Mouse (Mus musculus) limb, embryonic 14.5 days (tissue): Measurements from ENCODE around the gene Myo3b. TPM values are rescaled to one million over a fixed set of nuclear protein-coding genes. Genes with fewer than 3 reads are reported as not detected.

Source experiments
- ATAC-seq: fragments of 200-750 bp; cut with Nextera tagmentation; 2 replicates; pipeline ENCODE4 v1.8.0; 2017; ENCODE audit warnings: low read depth, moderate number of reproducible peaks, moderate TSS enrichment; ENCODE audit not compliant: low FRiP score
- DNase-seq: peaks from one replicate; pipeline ENCODE4 v3.0.0-alpha.2; 2015; ENCODE audit warnings: low spot score
- H3K27ac ChIP-seq: fragments of 300-500 bp; sonication (generic); replicated peaks from 2 replicates; pipeline ENCODE4 v1.5.1; 2014; ENCODE audit warnings: low read depth, mild to moderate bottlenecking, low read length, moderate library complexity, mixed read lengths
- H3K27me3 ChIP-seq: fragments of 300-500 bp; sonication (generic); 2 replicates; pipeline ENCODE4 v1.6.1; 2014; ENCODE audit warnings: low read length, mixed read lengths; ENCODE audit not compliant: control insufficient read depth, insufficient read depth
- H3K36me3 ChIP-seq: fragments of 300-500 bp; sonication (generic); 2 replicates; pipeline ENCODE4 v1.6.1; 2014; ENCODE audit warnings: mild to moderate bottlenecking, low read length, moderate library complexity, mixed read lengths; ENCODE audit not compliant: control insufficient read depth, insufficient read depth
- H3K4me1 ChIP-seq: fragments of 300-500 bp; sonication (generic); 2 replicates; pipeline ENCODE4 v1.6.1; 2014; ENCODE audit warnings: antibody characterized with exemption, low read length, mixed read lengths; ENCODE audit not compliant: control insufficient read depth, insufficient read depth
- H3K4me2 ChIP-seq: fragments of 300-500 bp; sonication (generic); replicated peaks from 2 replicates; pipeline ENCODE4 v1.6.1; 2014; ENCODE audit warnings: low read depth, mild to moderate bottlenecking, low read length, moderate library complexity; ENCODE audit not compliant: severe bottlenecking
- H3K4me3 ChIP-seq: fragments of 300-500 bp; sonication (generic); replicated peaks from 2 replicates; pipeline ENCODE4 v1.5.1; 2014; ENCODE audit warnings: low read length
- H3K9ac ChIP-seq: fragments of 300-500 bp; sonication (generic); 2 replicates; pipeline ENCODE4 v1.6.1; 2014; ENCODE audit warnings: mild to moderate bottlenecking, low read depth, low read length, moderate library complexity; ENCODE audit not compliant: severe bottlenecking
- H3K9me3 ChIP-seq: fragments of 300-500 bp; sonication (generic); 2 replicates; pipeline ENCODE4 v1.6.1; 2016; ENCODE audit warnings: low read length; ENCODE audit not compliant: control insufficient read depth
- POLR2A ChIP-seq: fragments of 200-500 bp; IDR thresholded peaks from 2 replicates; pipeline ENCODE4 v1.8.0; 2012; ENCODE audit warnings: inconsistent platforms, mild to moderate bottlenecking, moderate library complexity, borderline replicate concordance; ENCODE audit not compliant: insufficient read depth, insufficient read length; ENCODE audit errors: extremely low read depth
- WGBS: fragments of 180-500 bp; shearing (Covaris S2); extraction: QIAGEN DNeasy Blood & Tissue Kit; methylation state at CpG from one replicate; pipeline ENCODE4 v1.1.7; 2014; 5-methylcytosine and 5-hydroxymethylcytosine counted together
- polyA plus RNA-seq, 2 experiments: library from polyadenylated mRNA; depleted of rRNA in 1 of 2; stranded (reverse) in 1 of 2; unstranded in 1 of 2; fragments of >200 nt; fragmentation: Nextera tagmentation in 1 of 2; extraction: Ambion mirVana in 1 of 2; gene quantifications; 2 replicates each; pipeline versions ENCODE4 v1.2.1 to v1.2.3; 2012 to 2014

Myo3b gene
- polyA plus RNA-seq, 2 experiments = 0.04 TPM; not detected in 1

DNA sequence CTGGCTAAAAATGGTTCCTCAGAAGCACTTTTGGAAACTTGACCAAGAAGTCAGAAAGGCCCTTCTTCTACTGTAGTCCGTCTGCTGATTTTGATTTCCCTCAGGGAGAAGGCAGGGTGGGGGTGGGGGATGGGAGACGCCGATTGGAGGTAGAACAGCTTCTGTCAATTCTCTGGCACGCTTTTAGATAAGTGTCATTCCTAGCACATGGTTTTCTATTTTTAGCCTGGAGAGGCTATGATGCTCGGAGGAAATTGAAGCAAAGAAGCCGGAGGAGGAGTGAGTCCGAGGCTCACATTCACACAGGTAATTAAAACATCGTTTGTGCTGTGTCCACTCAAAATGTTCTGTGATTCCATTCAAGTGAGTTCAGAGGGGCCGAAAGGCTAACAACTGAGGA is 276.2 kb downstream of the Myo3b start:
- ATAC-seq = no peak
- TF ChIP-seq POLR2A = no peak
- H3K27ac ChIP-seq = no peak overlapping the region
- H3K27me3 ChIP-seq = no peaks in the 10 kb centered on the region
- H3K9me3 ChIP-seq = no peaks in the 10 kb centered on the region
- H3K4me3 ChIP-seq = no peak overlapping the region
- H3K4me1 ChIP-seq = 0 out of 2 replicates have a peak, but pooled peaks cover 3% of the 10 kb centered on the region
- no peak for DNase-seq
- H3K4me2 ChIP-seq = no peak overlapping the region
- 60% methylated on average over 9 of the region's 9 CpGs for WGBS
- H3K9ac ChIP-seq = no peak overlapping the region
- H3K36me3 ChIP-seq = no peaks in the 10 kb centered on the region

GRCm38 (mm10) chr2:70315734-70316133 is 276.8 kb downstream of the Myo3b start:
- Histone ChIP-seq H3K9me3 (no peaks in the 10 kb centered on the region), H3K27ac (no peak overlapping the region), H3K4me1 (0 out of 2 replicates have a peak, but pooled peaks cover 3% of the 10 kb centered on the region), H3K4me2 (no peak overlapping the region), H3K9ac (no peak overlapping the region), H3K36me3 (no peaks in the 10 kb centered on the region), H3K27me3 (no peaks in the 10 kb centered on the region), H3K4me3 (no peak overlapping the region)
- 75% methylated on average over 3 of the region's 3 CpGs for WGBS
- no peak for TF ChIP-seq POLR2A
- ATAC-seq (no peak), DNase-seq (no peak)

- Histone ChIP-seq H3K4me3 (no peak overlapping the region), H3K9ac (no peak overlapping the region), H3K36me3 (no peaks in the 10 kb centered on the region), H3K4me2 (no peak overlapping the region), H3K9me3 (no peaks in the 10 kb centered on the region), H3K27me3 (no peaks in the 10 kb centered on the region), H3K27ac (no peak overlapping the region), H3K4me1 (0 out of 2 replicates have a peak, but pooled peaks cover 3% of the 10 kb centered on the region)
- ATAC-seq = no peak
- DNase-seq = no peak
- 22% methylated on average over 6 of the region's 6 CpGs for WGBS
- no peak for TF ChIP-seq POLR2A
Observed at GRCm38 (mm10) chr2:70317850-70318249, 278.9 kb downstream of the Myo3b start.

GRCm38 (mm10) chr2:70318861-70319555 is 280.1 kb downstream of the Myo3b start:
- no peak overlapping the region for H3K4me3 ChIP-seq
- no peak overlapping the region for H3K4me2 ChIP-seq
- no peak overlapping the region for H3K27ac ChIP-seq
- H3K9ac ChIP-seq = no peak overlapping the region
- TF ChIP-seq POLR2A = no peak
- 52% methylated on average over 5 of the region's 5 CpGs for WGBS
- 0 out of 2 replicates have a peak, but pooled peaks cover 3% of the 10 kb centered on the region for H3K4me1 ChIP-seq
- H3K36me3 ChIP-seq = no peaks in the 10 kb centered on the region
- ATAC-seq (no peak), DNase-seq (no peak)
- no peaks in the 10 kb centered on the region for H3K27me3 ChIP-seq
- H3K9me3 ChIP-seq = no peaks in the 10 kb centered on the region

- no peaks in the 10 kb centered on the region for H3K36me3 ChIP-seq
- no peak for TF ChIP-seq POLR2A
- no peak overlapping the region for H3K27ac ChIP-seq
- 0 out of 2 replicates have a peak, but pooled peaks cover 3% of the 10 kb centered on the region for H3K4me1 ChIP-seq
- no peak overlapping the region for H3K4me2 ChIP-seq
- WGBS = 66% methylated on average over 9 of the region's 9 CpGs
- DNase-seq (no peak), ATAC-seq (no peak)
- H3K4me3 ChIP-seq = no peak overlapping the region
- no peaks in the 10 kb centered on the region for H3K9me3 ChIP-seq
- no peak overlapping the region for H3K9ac ChIP-seq
- no peaks in the 10 kb centered on the region for H3K27me3 ChIP-seq
Observed at GRCm38 (mm10) chr2:70322767-70323166, 283.8 kb downstream of the Myo3b start.
